Mouse (Mus musculus) embryonic facial prominence, embryonic 15.5 days (tissue): ENCODE measurements around the gene Cab39. TPM values are rescaled to one million over a fixed set of nuclear protein-coding genes. Genes with fewer than 3 reads are reported as not detected.

ENCODE experiments used
- ATAC-seq: fragments of 200-750 bp; cut with Nextera tagmentation; 2 replicates; pipeline ENCODE4 v1.8.0; 2017; ENCODE audit warnings: low read depth, moderate TSS enrichment; ENCODE audit not compliant: insufficient number of reproducible peaks, low FRiP score, low TSS enrichment
- H3K27ac ChIP-seq: fragments of 300-500 bp; sonication (generic); replicated peaks from 2 replicates; pipeline ENCODE4 v1.5.1; 2015; ENCODE audit warnings: mild to moderate bottlenecking, inconsistent platforms
- H3K27me3 ChIP-seq: fragments of 300-500 bp; sonication (generic); 2 replicates; pipeline ENCODE4 v1.6.1; 2015; ENCODE audit warnings: inconsistent platforms
- H3K36me3 ChIP-seq: fragments of 300-500 bp; sonication (generic); 2 replicates; pipeline ENCODE4 v1.6.1; 2015; ENCODE audit warnings: mild to moderate bottlenecking, inconsistent platforms
- H3K4me1 ChIP-seq: fragments of 300-500 bp; sonication (generic); 2 replicates; pipeline ENCODE4 v1.6.1; 2015; ENCODE audit warnings: inconsistent platforms
- H3K4me2 ChIP-seq: fragments of 300-500 bp; sonication (generic); replicated peaks from 2 replicates; pipeline ENCODE4 v1.6.1; 2015; ENCODE audit warnings: mild to moderate bottlenecking, inconsistent platforms
- H3K4me3 ChIP-seq: fragments of 300-500 bp; sonication (generic); replicated peaks from 2 replicates; pipeline ENCODE4 v1.5.1; 2015; ENCODE audit warnings: mild to moderate bottlenecking, inconsistent platforms
- H3K9ac ChIP-seq: fragments of 300-500 bp; sonication (generic); 2 replicates; pipeline ENCODE4 v1.6.1; 2015; ENCODE audit warnings: inconsistent platforms
- H3K9me3 ChIP-seq: fragments of 300-500 bp; sonication (generic); replicated peaks from 2 replicates; pipeline ENCODE4 v1.6.1; 2016; ENCODE audit warnings: inconsistent platforms
- WGBS: fragments of 180-500 bp; shearing (Covaris S2); methylation state at CpG from one replicate; pipeline ENCODE4 v1.1.7; 2015; 5-methylcytosine and 5-hydroxymethylcytosine counted together
- polyA plus RNA-seq: library from polyadenylated mRNA; unstranded; fragments of >200 nt; fragmentation: Nextera tagmentation; extraction: Ambion mirVana; gene quantifications from 2 replicates; pipeline ENCODE4 v1.2.1, GENCODE M21; 2015

Gene Cab39
- polyA plus RNA-seq, 1 experiment from 2014 or later, result 31.3 TPM

GRCm38 (mm10) chr1:85761665-85762064, 31.6 kb upstream of the Cab39 start:
- Histone ChIP-seq H3K27ac (0 out of 2 replicates have a peak overlapping the region, but pooled peaks have one; percentile 12), H3K4me1 (0 out of 2 replicates have a peak, but pooled peaks cover 9% of the 10 kb centered on the region), H3K4me3 (no peak overlapping the region), H3K9me3 (no peaks in the 10 kb centered on the region), H3K27me3 (no peaks in the 10 kb centered on the region), H3K36me3 (no peaks in the 10 kb centered on the region), H3K9ac (no peak overlapping the region), H3K4me2 (no peak overlapping the region)
- ATAC-seq, result no peak
- WGBS, result 73% methylated on average over 4 of the region's 4 CpGs

GRCm38 (mm10) chr1:85763386-85763785, 29.9 kb upstream of the Cab39 start:
- no peak overlapping the region for H3K4me2 ChIP-seq
- no peak overlapping the region for H3K27ac ChIP-seq
- WGBS, result 75% methylated on average over 6 of the region's 6 CpGs
- H3K4me1 ChIP-seq, result 0 out of 2 replicates have a peak, but pooled peaks cover 7% of the 10 kb centered on the region
- no peaks in the 10 kb centered on the region for H3K27me3 ChIP-seq
- no peaks in the 10 kb centered on the region for H3K9me3 ChIP-seq
- H3K36me3 ChIP-seq, result no peaks in the 10 kb centered on the region
- ATAC-seq, result no peak; the same call in 1 of the 2 replicates
- H3K4me3 ChIP-seq, result no peak overlapping the region
- H3K9ac ChIP-seq, result no peak overlapping the region

- Histone ChIP-seq H3K9me3 (no peaks in the 10 kb centered on the region), H3K4me3 (no peak overlapping the region), H3K27me3 (no peaks in the 10 kb centered on the region), H3K9ac (no peak overlapping the region), H3K4me2 (no peak overlapping the region), H3K27ac (no peak overlapping the region), H3K4me1 (0 out of 2 replicates have a peak, but pooled peaks cover 4% of the 10 kb centered on the region), H3K36me3 (no peaks in the 10 kb centered on the region)
- WGBS, result 72% methylated on average over 4 of the region's 4 CpGs
- no peak for ATAC-seq
Measured at GRCm38 (mm10) chr1:85764291-85764690, 28.9 kb upstream of the Cab39 start.

- WGBS, result 71% methylated on average over 3 of the region's 3 CpGs
- H3K4me1 ChIP-seq, result 0 out of 2 replicates have a peak, but pooled peaks cover 4% of the 10 kb centered on the region
- H3K27me3 ChIP-seq, result no peaks in the 10 kb centered on the region
- no peak overlapping the region for H3K27ac ChIP-seq
- H3K4me3 ChIP-seq, result no peak overlapping the region
- no peak overlapping the region for H3K4me2 ChIP-seq
- H3K9ac ChIP-seq, result no peak overlapping the region
- no peak for ATAC-seq
- no peaks in the 10 kb centered on the region for H3K36me3 ChIP-seq
- no peaks in the 10 kb centered on the region for H3K9me3 ChIP-seq
Measured at GRCm38 (mm10) chr1:85766120-85766519, 27.1 kb upstream of the Cab39 start.

GRCm38 (mm10) chr1:85767754-85768153, 25.5 kb upstream of the Cab39 start:
- ATAC-seq, result no peak
- no peaks in the 10 kb centered on the region for H3K9me3 ChIP-seq
- H3K4me1 ChIP-seq, result no peaks in the 10 kb centered on the region
- H3K27ac ChIP-seq, result no peak overlapping the region
- H3K4me3 ChIP-seq, result no peak overlapping the region
- H3K36me3 ChIP-seq, result no peaks in the 10 kb centered on the region
- WGBS, result 62% methylated on average over 1 of the region's 1 CpGs
- no peak overlapping the region for H3K9ac ChIP-seq
- no peak overlapping the region for H3K4me2 ChIP-seq
- H3K27me3 ChIP-seq, result no peaks in the 10 kb centered on the region

- WGBS, result 67% methylated on average over 3 of the region's 3 CpGs
- Histone ChIP-seq H3K9ac (no peak overlapping the region), H3K4me1 (0 out of 2 replicates have a peak, but pooled peaks cover 8% of the 10 kb centered on the region), H3K27me3 (no peaks in the 10 kb centered on the region), H3K27ac (no peak overlapping the region), H3K4me3 (no peak overlapping the region), H3K9me3 (no peaks in the 10 kb centered on the region), H3K4me2 (no peak overlapping the region), H3K36me3 (no peaks in the 10 kb centered on the region)
- no peak for ATAC-seq
Measured at GRCm38 (mm10) chr1:85771976-85772375, 21.3 kb upstream of the Cab39 start.

- Histone ChIP-seq H3K4me3 (no peak overlapping the region), H3K9ac (no peak overlapping the region), H3K27me3 (no peaks in the 10 kb centered on the region), H3K36me3 (no peaks in the 10 kb centered on the region), H3K4me1 (0 out of 2 replicates have a peak, but pooled peaks cover 8% of the 10 kb centered on the region), H3K27ac (no peak overlapping the region), H3K4me2 (no peak overlapping the region), H3K9me3 (no peaks in the 10 kb centered on the region)
- WGBS, result 80% methylated on average over 7 of the region's 7 CpGs
- no peak; the same call in 1 of the 2 replicates for ATAC-seq
Measured at GRCm38 (mm10) chr1:85775136-85775535, 18.1 kb upstream of the Cab39 start.

GRCm38 (mm10) chr1:85776154-85776553, 17.1 kb upstream of the Cab39 start:
- Histone ChIP-seq H3K4me3 (no peak overlapping the region), H3K36me3 (no peaks in the 10 kb centered on the region), H3K4me1 (0 out of 2 replicates have a peak, but pooled peaks cover 8% of the 10 kb centered on the region), H3K9ac (no peak overlapping the region), H3K27me3 (no peaks in the 10 kb centered on the region), H3K4me2 (no peak overlapping the region), H3K27ac (no peak overlapping the region), H3K9me3 (no peaks in the 10 kb centered on the region)
- no peak for ATAC-seq
- WGBS, result 50% methylated on average over 10 of the region's 10 CpGs

GRCm38 (mm10) chr1:85778436-85778835, 14.8 kb upstream of the Cab39 start, which contains the start of gene A630001G21Rik:
Gene A630001G21Rik, minus strand, starts transcription at chr1:85778643.
- 88% methylated on average over 4 of the region's 4 CpGs for WGBS
- no peaks in the 10 kb centered on the region for H3K36me3 ChIP-seq
- no peak within 1 kb of the TSS for H3K4me3 ChIP-seq

GRCm38 (mm10) chr1:85779012-85779411, 14.2 kb upstream of the Cab39 start:
- Histone ChIP-seq H3K9me3 (no peaks in the 10 kb centered on the region), H3K36me3 (no peaks in the 10 kb centered on the region), H3K4me3 (no peak overlapping the region), H3K9ac (no peak overlapping the region), H3K27me3 (no peaks in the 10 kb centered on the region), H3K4me1 (0 out of 2 replicates have a peak, but pooled peaks cover 8% of the 10 kb centered on the region), H3K4me2 (no peak overlapping the region), H3K27ac (no peak overlapping the region)
- WGBS, result 56% methylated on average over 3 of the region's 3 CpGs
- no peak for ATAC-seq

More at GRCm38 (mm10) chr1:85778436-85778835, 14.8 kb upstream of the Cab39 start, which contains the start of gene A630001G21Rik:
- H3K4me1 ChIP-seq, result 0 out of 2 replicates have a peak, but pooled peaks cover 8% of the 10 kb centered on the region
- no peak within 1 kb of the TSS for H3K9ac ChIP-seq
- H3K4me2 ChIP-seq, result no peak within 1 kb of the TSS
- H3K27me3 ChIP-seq, result no peaks in the 10 kb centered on the region
- no peak within 1 kb of the TSS for H3K27ac ChIP-seq
- ATAC-seq, result no peak
- no peaks in the 10 kb centered on the region for H3K9me3 ChIP-seq

GRCm38 (mm10) chr1:85779428-85780180, 13.6 kb upstream of the Cab39 start:
- no peak for ATAC-seq
- 80% methylated on average over 4 of the region's 4 CpGs for WGBS
- H3K4me2 ChIP-seq, result no peak overlapping the region
- H3K36me3 ChIP-seq, result no peaks in the 10 kb centered on the region
- no peak overlapping the region for H3K27ac ChIP-seq
- no peak overlapping the region for H3K4me3 ChIP-seq
- no peaks in the 10 kb centered on the region for H3K9me3 ChIP-seq
- no peak overlapping the region for H3K9ac ChIP-seq
- no peaks in the 10 kb centered on the region for H3K27me3 ChIP-seq
- 0 out of 2 replicates have a peak, but pooled peaks cover 8% of the 10 kb centered on the region for H3K4me1 ChIP-seq
